Mouse (Mus musculus) natural killer cell, adult 2 months (primary cell): ENCODE measurements around the gene Mllt10.

Experiments
- DNase-seq, 2 experiments: peaks; one replicate each; pipeline ENCODE4 v3.0.0; 2022; ENCODE audit warnings: low spot score in 2 of 2

Gene Mllt10

GRCm38 (mm10) chr2:18034371-18035250 is 20.4 kb upstream of the Mllt10 start:
- no peak for DNase-seq

- no peak for DNase-seq
Observed at GRCm38 (mm10) chr2:18037491-18037890, 17.5 kb upstream of the Mllt10 start, which contains the start of gene A930004D18Rik. A930004D18Rik (minus strand) TSS chr2:18037737.

GRCm38 (mm10) chr2:18038141-18038752 is 16.8 kb upstream of the Mllt10 start:
- no peak for DNase-seq

- DNase-seq: no peak
Observed at GRCm38 (mm10) chr2:18038895-18039371, 16.1 kb upstream of the Mllt10 start.

- no peak for DNase-seq
Observed at GRCm38 (mm10) chr2:18039566-18040290, 15.3 kb upstream of the Mllt10 start.

- no peak for DNase-seq
Observed at GRCm38 (mm10) chr2:18040347-18041160, 14.5 kb upstream of the Mllt10 start.

- DNase-seq: no peak
Observed at GRCm38 (mm10) chr2:18041199-18041885, 13.7 kb upstream of the Mllt10 start.

GRCm38 (mm10) chr2:18045143-18045780 is 9.8 kb upstream of the Mllt10 start:
- DNase-seq: no peak

- DNase-seq: no peak
Observed at GRCm38 (mm10) chr2:18045781-18046181, 9.3 kb upstream of the Mllt10 start.

GRCm38 (mm10) chr2:18046186-18046585 is 8.9 kb upstream of the Mllt10 start:
- DNase-seq: no peak

- DNase-seq: no peak
Observed at GRCm38 (mm10) chr2:18046758-18047645, 8.0 kb upstream of the Mllt10 start.

GRCm38 (mm10) chr2:18047646-18048452 is 7.2 kb upstream of the Mllt10 start:
- no peak for DNase-seq

- no peak for DNase-seq
Observed at GRCm38 (mm10) chr2:18048453-18049075, 6.5 kb upstream of the Mllt10 start, which contains the start of gene Skida1. Skida1 (minus strand) TSS chr2:18049051.

- no peak for DNase-seq
Observed at GRCm38 (mm10) chr2:18049279-18049821, 5.7 kb upstream of the Mllt10 start.

GRCm38 (mm10) chr2:18050018-18050417 is 5.0 kb upstream of the Mllt10 start:
- DNase-seq: no peak

GRCm38 (mm10) chr2:18050541-18050985 is 4.5 kb upstream of the Mllt10 start:
- no peak for DNase-seq

GRCm38 (mm10) chr2:18051026-18051830 is 3.8 kb upstream of the Mllt10 start:
- DNase-seq: no peak
